Mouse (Mus musculus) erythroblast, adult 5-6 weeks (primary cell): ENCODE data around the gene Sorbs2. TPM values are rescaled to one million over a fixed set of nuclear protein-coding genes. Genes with fewer than 3 reads are reported as not detected.

Experiments used
- ATAC-seq: replicated peaks from 2 replicates; pipeline ENCODE4 v1.8.0; 2016; ENCODE audit warnings: moderate number of reproducible peaks, mild to moderate bottlenecking, moderate TSS enrichment, inconsistent platforms; ENCODE audit not compliant: poor library complexity, low FRiP score, severe bottlenecking
- total RNA-seq, 2 experiments: library from RNA; stranded (forward) in 1 of 2; stranded (reverse) in 1 of 2; fragments of 150-400 nt in 1 of 2; fragments of 200-764, 138-1000 nt in 1 of 2; gene quantifications; 2 replicates each; pipeline versions ENCODE4 v1.2.3 to v1.2.4; 2015 to 2017; ENCODE audit warnings: low replicate concordance in 2 of 2

Sorbs2 gene
- total RNA-seq, 2 experiments from 2014 or later: 0.09 TPM; not detected in 1

DNA sequence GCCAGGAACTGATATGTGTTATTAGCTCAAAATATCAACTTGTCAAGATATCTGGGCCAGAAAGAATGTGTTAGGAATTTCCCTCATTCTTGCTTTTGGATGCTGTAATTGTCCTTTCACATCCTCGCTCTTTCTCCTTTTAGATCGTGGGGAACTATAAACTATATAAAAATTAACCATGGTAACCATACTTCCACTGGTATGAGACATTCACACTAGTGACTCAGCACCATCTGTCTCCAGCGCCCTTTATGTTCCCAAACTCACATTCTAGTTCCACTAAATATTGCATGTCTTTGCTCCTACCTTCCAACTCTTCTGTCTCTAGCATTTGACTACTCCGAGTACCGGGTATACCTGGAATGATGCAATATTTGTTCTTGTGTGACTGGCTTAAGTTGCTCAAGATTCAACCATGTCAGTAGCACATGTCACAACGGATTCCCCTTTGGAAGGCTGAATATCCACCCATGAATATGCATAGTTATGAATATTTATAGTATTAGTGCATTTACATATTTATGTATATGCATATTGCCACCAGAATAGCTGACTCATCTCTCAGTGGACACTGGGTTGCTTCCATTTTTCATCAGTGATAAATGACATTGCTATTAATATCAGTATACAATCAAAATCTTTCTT, 51.7 kb downstream of the Sorbs2 start:
- no peak for ATAC-seq

DNA sequence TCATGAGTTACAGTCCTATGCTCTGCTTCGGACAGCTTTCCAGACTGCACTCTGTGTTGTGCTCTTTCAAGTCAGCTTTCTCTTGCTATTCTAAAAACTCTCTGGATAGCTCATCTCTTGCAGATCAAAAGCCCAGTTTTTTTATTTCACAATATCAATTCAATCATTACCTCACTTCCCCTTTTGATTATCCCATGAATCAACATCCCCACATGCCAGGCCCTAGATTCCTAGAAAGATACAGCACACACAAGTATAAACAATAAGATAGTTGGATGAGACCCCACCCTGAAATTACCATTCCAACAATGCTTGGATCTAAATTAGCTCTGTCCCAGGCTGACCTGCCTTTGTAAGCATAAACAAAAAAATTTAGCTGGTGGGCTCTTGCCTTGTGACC, 57.6 kb downstream of the Sorbs2 start:
- no peak for ATAC-seq

DNA sequence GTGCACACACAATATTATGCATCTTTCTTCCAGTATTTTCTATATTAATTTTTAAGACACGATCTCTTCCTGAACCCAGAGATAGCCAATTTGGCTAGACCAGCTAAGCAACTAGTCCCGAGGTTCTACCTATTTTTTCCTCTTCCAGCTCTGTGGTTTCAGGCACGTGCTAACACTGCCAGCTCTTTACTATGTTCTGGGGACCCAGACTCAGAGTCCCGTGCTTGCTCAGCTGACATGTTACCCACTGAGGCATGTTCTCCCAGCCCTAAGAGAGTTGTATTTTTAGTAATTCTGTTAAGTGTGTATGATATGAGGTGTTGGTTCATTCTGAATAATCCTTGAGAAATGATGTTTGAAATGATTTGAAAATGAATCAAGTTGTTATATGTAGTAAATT, 62.5 kb downstream of the Sorbs2 start:
- ATAC-seq: no peak

DNA sequence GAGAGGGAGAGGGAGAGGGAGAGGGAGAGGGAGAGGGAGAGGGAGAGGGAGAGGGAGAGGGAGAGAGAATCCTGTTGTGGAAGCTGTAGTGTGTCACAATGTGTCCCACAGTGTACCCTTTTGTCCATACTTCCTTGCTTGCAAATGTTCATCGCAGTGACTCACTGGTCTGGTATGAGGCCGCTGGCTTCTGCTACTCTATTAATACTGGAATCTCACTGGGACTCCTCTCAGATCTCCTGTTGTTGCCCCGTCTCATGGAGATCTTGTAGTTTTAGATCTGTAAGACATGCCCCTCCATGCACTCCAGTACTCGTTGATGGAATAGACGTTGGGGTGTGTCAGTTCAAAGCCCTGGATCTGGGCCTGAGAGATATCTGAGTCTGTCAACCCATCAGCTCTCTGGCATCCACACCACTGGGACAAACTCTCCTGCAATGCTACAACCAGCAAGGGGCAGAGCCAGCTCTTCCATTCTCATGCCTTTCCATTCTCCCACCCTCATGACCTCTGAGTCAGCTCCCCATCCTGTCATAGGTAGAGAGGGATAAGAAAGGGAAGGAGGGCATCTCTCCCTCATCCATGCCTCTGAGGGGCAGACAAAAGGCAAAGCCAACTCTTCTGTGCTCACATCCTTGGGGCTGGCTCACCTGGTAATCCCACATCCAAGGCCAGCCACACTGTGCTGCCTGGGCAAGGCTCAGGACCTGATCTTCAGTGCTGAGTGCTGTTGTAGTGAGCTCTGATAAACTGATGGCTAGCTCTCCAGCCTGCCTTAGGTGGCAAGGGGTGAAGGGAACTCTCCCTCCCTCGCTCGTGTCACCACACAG, 72.3 kb downstream of the Sorbs2 start:
- ATAC-seq: no peak

DNA sequence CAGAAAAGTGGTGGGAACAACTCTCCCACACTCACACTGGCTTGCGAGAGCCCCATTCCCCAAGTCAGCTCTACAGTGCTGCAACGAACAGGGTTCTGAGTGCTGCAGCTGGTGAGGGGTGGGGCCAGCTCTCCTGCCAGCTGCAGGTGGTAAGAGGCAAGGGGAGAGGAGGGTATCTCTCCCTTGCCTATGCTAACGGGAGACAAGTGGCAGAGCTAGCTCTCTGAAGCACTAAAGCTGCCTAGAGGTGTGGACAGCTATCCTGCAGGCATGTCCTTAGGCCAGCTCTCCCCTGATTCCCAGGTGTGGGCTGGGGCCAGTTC, 72.9 kb downstream of the Sorbs2 start:
- ATAC-seq: no peak

DNA sequence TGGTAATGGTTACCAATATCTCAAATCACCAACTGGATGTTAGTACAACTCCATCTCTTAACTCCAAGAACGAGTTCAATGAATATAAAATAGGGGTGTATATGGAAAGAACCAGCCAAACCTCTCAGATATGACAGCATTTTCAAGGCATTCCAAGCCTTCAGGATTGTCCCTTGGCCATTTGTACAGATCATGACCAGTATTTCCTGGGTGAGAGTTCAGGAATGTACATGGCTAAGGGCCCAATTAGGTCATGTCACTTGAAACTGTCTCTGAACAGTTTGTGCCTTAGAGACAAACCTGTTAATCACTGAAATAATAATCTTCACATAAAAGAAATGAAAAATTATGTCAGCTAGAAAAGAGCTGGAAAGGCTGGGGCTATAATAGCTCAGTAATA, 76.3 kb downstream of the Sorbs2 start:
- ATAC-seq: no peak

DNA sequence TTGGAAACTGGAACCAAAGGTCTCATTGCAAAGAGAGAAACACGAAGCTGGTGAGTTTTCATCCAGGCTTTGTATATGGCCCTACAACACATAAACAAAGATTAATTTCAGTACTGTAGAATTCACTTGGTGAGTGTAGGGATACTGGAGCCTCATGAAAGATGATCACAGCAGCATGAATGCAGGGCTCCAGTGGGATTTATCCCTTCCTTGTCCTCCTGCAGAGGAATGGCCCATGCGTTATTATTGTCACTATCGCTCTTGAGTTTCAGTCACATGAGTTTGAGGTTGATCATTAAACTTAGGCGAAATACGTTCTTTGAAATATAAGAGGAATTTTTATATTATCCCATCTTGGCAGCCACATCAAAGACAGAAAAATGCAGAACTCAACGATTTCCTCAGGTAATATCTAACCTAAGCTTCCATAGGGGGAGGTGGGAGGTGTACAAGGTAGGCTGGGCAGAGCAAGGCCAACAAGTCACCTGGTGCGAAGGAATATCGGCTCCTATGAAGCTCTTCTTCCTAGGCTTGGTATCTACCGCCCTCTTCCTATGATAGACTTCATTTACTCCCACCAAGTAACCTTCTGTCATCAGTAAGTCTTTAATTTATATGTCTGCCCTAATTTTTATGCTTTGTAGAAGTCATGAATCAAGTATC, 76.9 kb downstream of the Sorbs2 start:
- ATAC-seq: no peak

DNA sequence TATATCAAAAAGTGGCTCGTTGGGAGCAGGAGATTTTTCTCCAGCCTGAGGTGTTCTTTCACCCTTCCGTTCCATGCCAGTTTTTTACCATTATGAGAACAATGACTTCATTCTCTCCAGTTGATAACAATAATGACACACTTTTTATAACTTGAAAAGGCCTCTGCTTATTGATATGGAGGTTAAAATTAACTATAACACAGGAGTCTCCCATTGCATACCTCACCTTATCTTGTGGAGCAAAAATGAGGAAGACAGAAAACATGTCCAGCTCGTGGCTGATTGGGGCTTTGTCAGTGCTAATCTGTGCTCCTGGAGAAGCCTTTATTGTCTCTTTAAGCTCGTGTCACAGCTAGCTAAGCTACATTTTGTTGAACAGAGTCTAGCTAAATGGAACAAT, 77.6 kb downstream of the Sorbs2 start:
- ATAC-seq: no peak

DNA sequence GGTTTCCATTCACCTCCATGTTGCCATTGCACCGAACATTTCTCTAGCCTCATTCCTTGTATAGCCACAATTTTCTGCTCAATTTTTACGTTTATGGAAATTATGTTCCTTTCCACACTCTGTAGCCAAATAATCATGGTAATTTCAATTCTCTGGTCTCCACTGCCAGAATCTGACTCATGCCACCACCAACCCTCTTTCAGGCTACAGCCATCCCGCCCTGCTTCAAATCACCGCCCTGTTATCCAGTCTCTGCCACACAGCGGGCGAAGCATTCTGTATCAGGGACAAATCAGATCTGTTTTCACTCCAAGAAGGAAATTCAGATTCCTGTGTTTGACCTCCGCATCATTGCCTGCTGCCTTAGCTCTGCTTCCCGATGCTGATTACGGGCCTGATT, 79.4 kb downstream of the Sorbs2 start:
- no peak for ATAC-seq

DNA sequence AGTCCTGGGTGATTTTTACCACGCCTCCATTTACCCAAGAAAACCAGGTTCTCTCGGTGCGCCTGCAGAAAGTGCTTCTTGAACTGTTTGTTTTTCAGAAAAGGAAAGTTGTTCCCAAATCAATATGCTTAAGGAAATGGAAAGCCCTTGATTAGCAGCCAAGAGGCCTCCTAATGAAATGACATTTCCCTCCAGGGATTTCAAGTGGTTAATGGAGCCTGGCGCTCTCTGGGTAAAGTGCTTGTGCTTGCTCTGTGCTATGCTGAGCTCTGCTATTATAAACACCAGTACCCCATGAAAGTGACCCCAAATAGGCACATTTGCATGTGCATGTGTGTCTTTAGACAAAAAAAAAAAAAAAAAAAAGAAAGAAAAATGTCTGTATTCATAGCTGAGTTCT, 84.3 kb downstream of the Sorbs2 start:
- no peak for ATAC-seq

DNA sequence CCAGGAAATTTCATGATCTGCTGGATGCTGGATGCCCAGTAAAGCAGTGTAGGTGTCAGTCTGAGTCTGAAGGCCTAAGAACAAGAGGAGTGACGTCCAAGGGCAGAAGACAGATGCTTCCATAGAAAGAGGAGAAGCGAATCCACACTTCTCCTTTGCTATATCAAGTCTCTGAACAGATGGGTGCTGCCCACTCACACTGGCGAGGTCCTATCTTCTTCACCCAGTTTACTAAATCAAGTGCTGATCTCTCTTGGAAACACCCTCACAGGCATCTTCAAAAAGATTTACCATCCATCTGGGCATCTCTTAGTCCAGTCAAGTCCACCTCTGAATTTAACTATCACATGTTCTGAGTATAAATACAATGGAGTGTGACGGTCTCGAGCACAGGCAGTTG, 86.1 kb downstream of the Sorbs2 start:
- ATAC-seq: no peak

DNA sequence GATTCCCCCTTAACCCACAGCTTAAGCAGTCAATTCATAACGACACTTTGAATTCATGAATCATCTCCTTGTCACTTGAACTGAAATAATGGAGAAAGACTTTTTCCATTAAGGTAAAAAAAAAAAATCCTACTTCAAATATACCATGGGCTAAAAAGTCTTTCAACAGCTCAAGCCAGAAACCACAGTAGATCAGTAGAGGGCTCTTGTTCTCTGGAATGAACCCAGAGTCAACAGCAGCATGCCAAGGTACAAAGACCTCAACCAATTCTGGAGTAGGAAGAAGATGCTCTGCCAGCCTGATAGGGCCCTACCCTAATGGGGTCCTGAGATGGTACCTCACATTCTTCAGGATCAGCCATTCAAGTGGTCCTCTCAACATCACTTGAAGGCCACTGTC, 88.4 kb downstream of the Sorbs2 start:
- ATAC-seq: no peak

DNA sequence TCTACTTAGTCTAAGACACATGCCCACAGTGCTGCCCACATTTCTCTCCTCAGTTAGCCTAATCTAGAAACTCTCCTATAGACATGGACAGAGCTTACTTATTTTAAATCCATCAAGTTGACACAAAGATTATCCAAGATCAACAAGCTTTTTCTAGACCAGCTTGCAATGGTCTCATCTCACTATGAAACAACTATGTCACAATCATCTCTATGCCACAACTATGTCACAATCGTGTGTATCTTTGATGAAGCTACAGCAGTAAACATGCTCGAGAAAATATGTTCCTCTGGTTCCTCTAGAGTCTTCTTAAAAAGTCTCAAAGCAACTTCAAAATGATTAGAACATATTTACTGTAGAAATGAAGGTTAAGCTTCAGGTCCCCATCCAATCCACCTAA, 89.0 kb downstream of the Sorbs2 start:
- no peak for ATAC-seq

DNA sequence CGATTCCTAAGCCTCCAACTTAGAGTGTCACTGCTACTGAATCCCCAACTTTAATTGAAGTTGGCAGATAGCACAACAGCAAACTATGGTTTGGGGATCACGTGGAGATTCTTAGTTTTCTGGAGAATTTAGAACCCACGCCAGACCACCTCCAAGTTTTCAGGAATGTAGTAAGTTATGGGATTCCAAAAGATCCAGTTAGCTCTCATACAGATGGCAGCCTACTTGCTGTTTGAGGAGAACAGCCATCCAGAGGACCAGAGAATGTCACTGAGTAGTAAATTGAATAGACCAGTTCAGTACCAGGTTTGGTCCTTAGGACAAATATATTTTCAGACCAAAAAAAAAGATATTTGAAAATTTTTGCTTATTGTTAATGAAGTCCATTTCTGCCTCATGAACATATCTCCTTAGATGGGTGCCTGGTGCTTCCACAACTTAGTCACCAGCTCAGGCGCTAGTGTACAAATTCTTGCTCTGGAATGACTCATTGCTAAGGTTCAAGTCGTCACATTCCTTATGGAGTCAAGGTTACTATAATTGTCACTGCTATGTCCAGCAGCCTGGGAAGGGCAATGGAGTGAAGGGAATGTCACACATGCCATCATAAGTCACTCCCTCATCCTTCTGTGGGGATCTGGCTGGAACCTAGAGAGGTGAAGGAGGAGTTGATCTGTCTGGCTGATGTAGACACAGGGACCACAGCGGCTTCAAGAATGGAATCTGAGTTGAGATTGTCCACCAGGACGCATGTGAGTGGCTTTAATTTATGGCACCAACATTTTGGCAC, 90.2 kb downstream of the Sorbs2 start:
- no peak for ATAC-seq

DNA sequence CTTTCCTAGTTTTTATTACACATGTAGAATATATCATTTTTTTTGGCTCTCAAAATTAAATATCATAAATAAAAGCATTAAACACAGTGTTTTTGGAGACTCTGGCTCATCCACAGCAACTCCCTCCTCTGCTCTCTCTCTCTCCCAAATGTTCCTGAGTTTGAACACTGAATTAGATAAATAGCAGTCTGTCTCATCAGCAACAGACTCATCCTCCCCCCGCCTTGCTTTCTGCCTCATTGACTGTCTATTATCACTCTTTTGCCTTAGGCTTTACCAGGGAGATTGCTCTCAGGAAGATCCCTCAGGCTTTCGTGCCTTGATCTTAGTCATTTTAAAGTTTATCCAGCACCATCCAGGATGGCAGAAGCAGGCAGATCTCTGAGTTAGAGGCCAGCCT, 91.3 kb downstream of the Sorbs2 start:
- no peak for ATAC-seq

DNA sequence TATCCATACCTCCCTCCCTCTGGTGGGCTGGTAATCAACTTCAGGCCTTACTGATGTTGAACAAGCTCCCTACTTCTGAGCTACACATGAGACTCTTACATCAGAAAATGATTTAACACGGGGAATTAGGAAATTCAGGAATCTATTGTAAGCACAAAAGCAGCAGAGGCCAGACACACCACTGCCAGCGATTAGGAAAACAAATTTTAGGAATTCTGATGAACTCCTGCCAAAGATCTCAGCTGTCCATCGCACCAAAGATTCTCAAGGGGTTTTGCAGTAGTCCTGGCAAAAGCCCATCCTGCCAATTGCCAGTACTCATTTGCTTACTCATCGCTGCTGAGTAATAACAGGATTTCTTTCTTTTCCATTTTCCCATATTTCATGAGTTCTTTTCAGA, 94.4 kb downstream of the Sorbs2 start:
- no peak for ATAC-seq

DNA sequence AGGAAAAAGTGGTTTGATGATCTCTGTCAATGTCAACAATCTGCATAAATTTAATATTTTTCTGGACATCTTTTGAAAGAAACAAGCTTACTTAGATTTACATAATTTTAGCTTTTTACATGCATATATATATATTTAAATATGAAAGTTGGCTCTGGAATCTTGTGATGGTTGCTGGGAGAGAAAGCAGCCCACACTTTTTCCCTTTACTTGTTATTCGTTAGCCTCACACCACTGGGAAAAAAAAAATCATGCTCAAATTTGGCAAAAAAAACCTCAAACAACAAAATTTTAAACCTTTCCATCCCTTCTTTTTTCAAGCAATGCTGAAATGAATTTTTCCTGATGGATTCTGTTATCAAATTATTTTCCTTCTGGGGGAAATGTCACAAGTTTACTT, 97.8 kb downstream of the Sorbs2 start:
- ATAC-seq: no peak

DNA sequence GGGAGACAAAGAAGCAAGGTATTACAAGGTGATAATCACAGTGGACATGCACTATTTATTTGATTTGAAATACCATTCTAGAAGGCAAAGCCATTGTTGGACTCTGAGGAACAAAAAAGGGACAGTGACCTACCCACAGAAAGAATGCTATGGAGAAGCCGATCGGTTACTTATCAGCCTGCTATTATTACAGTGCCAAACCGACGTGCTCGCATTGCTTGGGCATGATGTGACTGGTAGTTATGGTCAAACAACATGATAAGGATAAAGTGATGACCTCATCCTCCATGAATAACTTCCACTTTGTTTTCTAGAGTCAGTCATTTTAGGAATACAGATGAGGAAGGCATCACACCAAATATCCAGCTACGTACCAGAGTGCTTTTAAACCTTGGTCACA, 99.4 kb downstream of the Sorbs2 start:
- no peak for ATAC-seq

DNA sequence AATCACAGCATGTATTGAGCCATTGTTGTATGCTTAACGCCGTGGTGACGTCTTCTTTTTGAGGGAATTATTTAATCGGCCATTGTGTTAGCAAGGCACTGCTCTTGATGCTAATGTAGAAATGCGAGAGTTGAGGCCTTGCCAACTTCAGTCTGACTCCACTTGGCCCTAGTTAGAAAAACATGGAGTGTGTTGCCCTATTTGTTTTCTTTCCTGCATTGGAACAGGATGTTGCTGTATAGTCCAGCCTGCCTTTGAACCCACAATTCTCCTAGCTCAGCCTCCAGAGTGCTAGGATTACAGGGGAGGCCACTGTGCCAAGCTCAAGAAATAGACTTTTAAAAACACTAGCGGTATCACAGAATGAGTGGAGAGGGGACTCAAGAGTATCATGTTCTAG, 100.8 kb downstream of the Sorbs2 start:
- ATAC-seq: no peak

DNA sequence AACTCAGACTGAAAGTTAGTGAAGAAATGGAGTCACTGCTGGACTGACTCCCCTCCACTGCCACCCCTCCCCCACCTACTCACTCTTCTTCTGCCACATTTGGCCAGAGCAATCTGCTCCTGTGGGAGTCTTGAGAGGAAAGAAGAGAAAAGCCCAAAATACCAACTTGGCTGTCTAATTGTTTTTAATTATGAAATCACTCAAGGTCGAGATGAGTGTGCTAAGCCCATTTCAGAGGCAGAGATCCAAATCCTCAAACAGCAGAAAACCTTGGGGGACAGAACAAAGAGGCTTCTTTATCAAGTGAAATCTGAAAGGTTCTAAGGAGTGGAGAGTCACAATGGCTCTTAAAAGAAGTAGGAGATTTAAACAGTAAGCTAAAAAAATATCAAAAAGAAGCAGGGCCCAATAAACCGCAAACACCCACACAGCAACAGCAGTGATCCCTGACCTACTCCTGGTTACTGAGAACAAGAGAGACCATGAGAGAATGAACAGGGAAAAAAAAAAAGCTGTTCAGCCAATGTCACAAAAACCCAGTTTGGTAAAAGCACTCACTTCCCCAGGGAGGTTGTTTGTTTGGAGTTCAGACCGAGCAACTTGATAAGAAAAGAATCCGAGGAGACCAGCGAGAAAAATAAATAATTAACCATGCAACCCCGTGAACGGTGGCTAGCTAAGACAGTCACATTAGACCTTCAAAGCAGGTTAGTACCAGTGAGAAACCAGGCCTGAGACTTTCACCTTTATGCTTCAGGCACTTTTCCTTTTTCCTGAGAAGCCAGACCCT, 103.0 kb downstream of the Sorbs2 start:
- ATAC-seq: no peak
